Mouse (Mus musculus) ES-E14 (cell line): ENCODE measurements around the gene Trim47. TPM values are rescaled to one million over a fixed set of nuclear protein-coding genes. Genes with fewer than 3 reads are reported as not detected.

Experiments used
- DNase-seq: peaks from one replicate; pipeline ENCODE4 v3.0.0-alpha.2; 2013; ENCODE audit warnings: low read depth, low spot score
- H3K27ac ChIP-seq: 2 replicates; pipeline ENCODE4 v1.5.1; 2012; ENCODE audit warnings: low read depth, mild to moderate bottlenecking, low read length, moderate library complexity, mixed read lengths; ENCODE audit not compliant: poor library complexity, insufficient read depth, severe bottlenecking
- H3K36me3 ChIP-seq: 2 replicates; pipeline ENCODE4 v1.6.1; 2012; ENCODE audit warnings: mild to moderate bottlenecking, low read length, moderate library complexity, mixed read lengths; ENCODE audit not compliant: control insufficient read depth, poor library complexity, insufficient read depth, severe bottlenecking
- H3K4me1 ChIP-seq, 2 experiments: fragments of 150-350 bp in 1 of 2; sonication (generic) in 1 of 2; 2 replicates each; pipeline ENCODE4 v1.6.1; 2012; ENCODE audit warnings: low read length in 2 of 2, mild to moderate bottlenecking in 1 of 2, mixed read lengths in 1 of 2; ENCODE audit not compliant: control insufficient read depth in 2 of 2, insufficient read depth in 2 of 2, poor library complexity in 1 of 2
- H3K4me3 ChIP-seq, 2 experiments: fragments of 150-350 bp in 1 of 2; sonication (generic) in 1 of 2; 2 replicates each; pipeline ENCODE4 v1.5.1; 2012; ENCODE audit warnings: low read length in 2 of 2, low read depth in 1 of 2, mild to moderate bottlenecking in 1 of 2, mixed read lengths in 1 of 2; ENCODE audit not compliant: insufficient read depth in 1 of 2, poor library complexity in 1 of 2, severe bottlenecking in 1 of 2
- H3K9ac ChIP-seq: 2 replicates; pipeline ENCODE4 v1.6.1; 2012; ENCODE audit warnings: low read depth, mild to moderate bottlenecking, low read length, mixed read lengths; ENCODE audit not compliant: poor library complexity, insufficient read depth, severe bottlenecking
- H3K9me3 ChIP-seq: fragments of 150-350 bp; sonication (generic); 2 replicates; pipeline ENCODE4 v1.6.1; 2012; ENCODE audit warnings: low read depth, mild to moderate bottlenecking, low read length; ENCODE audit not compliant: control insufficient read depth, insufficient read depth
- CHD2 ChIP-seq: IDR thresholded peaks from 2 replicates; pipeline ENCODE4 v1.6.1; 2014; ENCODE audit warnings: mild to moderate bottlenecking, low read depth, low read length, inconsistent platforms
- HCFC1 ChIP-seq: IDR thresholded peaks from 2 replicates; pipeline ENCODE4 v1.6.1; 2012; ENCODE audit warnings: low read length, inconsistent platforms, borderline replicate concordance; ENCODE audit not compliant: insufficient read depth
- MAFK ChIP-seq: IDR thresholded peaks from 2 replicates; pipeline ENCODE4 v1.6.1; 2014; ENCODE audit warnings: mild to moderate bottlenecking, low read depth, low read length, inconsistent platforms; ENCODE audit not compliant: insufficient read depth
- ZC3H11A ChIP-seq: IDR thresholded peaks from 2 replicates; pipeline ENCODE4 v1.6.1; 2012; ENCODE audit warnings: low read depth, mild to moderate bottlenecking, inconsistent platforms, low read length, borderline replicate concordance
- ZNF384 ChIP-seq: IDR thresholded peaks from 2 replicates; pipeline ENCODE4 v1.6.1; 2012; ENCODE audit warnings: low read depth, low read length, inconsistent platforms
- in situ Hi-C, 2 experiments: fragments of 600-800 bp; cut with MboI; formaldehyde crosslinking; loops; one replicate each; pipeline ENCODE4 v1.15.1; 2025; ENCODE audit warnings: low sequenced_read_pairs in 2 of 2, inconsistent platforms in 1 of 2; ENCODE audit not compliant: unreplicated experiment in 2 of 2
- total RNA-seq: library from RNA; depleted of rRNA; stranded (reverse); fragments of 300-350 nt; gene quantifications from 2 replicates; pipeline ENCODE4 v1.2.3, GENCODE M21; 2012

Gene Trim47
- total RNA-seq, 1 experiment: 3.3 TPM

DNA sequence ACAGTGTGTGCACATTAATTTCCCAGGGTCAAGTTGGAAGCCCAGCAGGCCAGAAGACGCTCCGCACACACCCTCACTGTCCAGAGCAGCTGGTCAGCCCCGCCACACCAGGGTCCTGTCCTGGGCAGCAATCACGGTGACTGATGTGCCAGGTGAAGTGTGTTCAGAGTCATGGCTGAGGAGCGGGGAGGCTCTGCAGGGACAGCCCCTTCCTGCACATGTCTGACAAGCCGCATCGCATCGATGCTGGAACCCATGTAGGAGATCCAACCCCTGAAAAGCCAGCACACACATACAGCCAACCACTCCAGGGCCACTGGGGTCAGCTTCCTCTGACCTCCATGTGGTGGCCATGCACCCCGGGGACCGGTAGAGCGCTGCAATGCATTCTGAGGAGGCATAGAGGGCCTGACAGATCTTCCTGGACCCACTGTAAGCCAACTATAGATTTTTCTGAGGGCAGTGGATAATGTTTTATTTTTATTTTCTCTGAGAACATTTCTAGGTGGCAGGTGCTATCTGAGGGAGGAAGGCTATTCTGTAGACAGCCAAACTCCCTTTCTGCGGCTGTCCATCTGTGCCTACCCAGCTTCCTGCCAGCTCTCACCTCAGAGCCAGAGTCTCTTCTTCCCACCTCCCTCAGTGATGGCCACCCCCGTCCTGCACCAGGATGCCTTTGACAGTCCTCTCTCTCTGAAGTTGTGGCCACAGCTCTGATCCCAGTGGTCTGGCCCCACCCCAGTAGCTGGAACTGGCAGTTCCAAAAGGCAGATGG is 65.2 kb downstream of the Trim47 start:
- DNase-seq: no peak
- TF ChIP-seq HCFC1 (no peak), CHD2 (no peak), MAFK (no peak), ZNF384 (no peak), ZC3H11A (no peak)
- no peak overlapping the region for H3K4me3 ChIP-seq
- H3K9ac ChIP-seq: no peak overlapping the region
- H3K9me3 ChIP-seq: no peaks in the 10 kb centered on the region
- in situ Hi-C loops: no loop called here
- H3K36me3 ChIP-seq: peaks cover 31% of the 10 kb centered on the region
- H3K4me1 ChIP-seq: no peaks in the 10 kb centered on the region; a peak in 1 of 4 replicates
- H3K27ac ChIP-seq: no peak overlapping the region

DNA sequence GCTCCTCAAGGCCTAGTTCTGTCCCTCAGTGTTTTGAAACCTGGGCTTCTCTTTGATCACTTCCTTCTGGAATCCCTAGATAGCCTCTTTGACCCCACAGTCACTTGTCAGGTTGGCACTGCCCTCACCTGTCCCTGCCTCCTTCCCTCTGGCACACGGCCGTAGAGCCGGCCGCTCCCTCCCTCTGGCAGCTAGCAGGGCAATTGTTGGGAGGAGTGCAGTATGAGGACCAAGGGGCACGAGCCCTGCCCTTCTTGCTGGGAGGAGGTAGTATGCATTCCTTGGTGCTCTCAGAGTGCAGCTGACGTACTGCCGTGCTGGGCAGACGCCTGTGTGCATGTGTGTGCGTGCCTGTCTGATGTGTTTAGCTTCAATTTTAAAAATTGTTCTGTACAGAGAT is 66.4 kb downstream of the Trim47 start:
- DNase-seq: no peak
- Histone ChIP-seq H3K4me1 (peaks cover 0 to 3% of the 10 kb centered on the region in 2 experiments; a peak in 1 of 4 replicates), H3K36me3 (peaks cover 42% of the 10 kb centered on the region), H3K27ac (no peak overlapping the region), H3K9me3 (no peaks in the 10 kb centered on the region), H3K9ac (no peak overlapping the region), H3K4me3 (no peak overlapping the region)
- TF ChIP-seq MAFK (no peak), ZNF384 (no peak), HCFC1 (no peak), ZC3H11A (no peak), CHD2 (no peak)
- in situ Hi-C loops: no loop called here

DNA sequence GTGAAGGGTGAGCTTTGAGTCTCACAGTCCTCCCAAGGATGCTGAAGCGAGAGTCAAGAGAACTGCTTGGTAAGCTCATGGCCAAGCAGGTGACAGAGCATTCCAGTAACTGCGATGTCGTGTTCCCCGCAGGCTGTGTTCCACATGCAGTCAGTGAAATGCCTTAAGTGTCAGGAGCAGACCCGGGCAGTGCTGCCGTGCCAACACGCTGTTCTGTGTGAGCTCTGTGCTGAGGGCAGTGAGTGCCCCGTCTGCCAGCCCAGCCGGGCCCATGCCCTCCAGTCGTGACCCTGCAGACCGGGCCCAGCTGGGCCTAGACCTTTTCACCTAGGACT is 67.4 kb downstream of the Trim47 start:
- Histone ChIP-seq H3K27ac (no peak overlapping the region), H3K9ac (no peak overlapping the region), H3K4me1 (peaks cover 0 to 3% of the 10 kb centered on the region in 2 experiments; a peak in 1 of 4 replicates), H3K4me3 (no peak overlapping the region), H3K9me3 (no peaks in the 10 kb centered on the region), H3K36me3 (peaks cover 51% of the 10 kb centered on the region)
- in situ Hi-C loops: no loop called here
- no peak for DNase-seq
- no peak for TF ChIP-seq ZNF384
- no peak for TF ChIP-seq ZC3H11A
- no peak for TF ChIP-seq HCFC1
- TF ChIP-seq MAFK: no peak
- TF ChIP-seq CHD2: no peak

DNA sequence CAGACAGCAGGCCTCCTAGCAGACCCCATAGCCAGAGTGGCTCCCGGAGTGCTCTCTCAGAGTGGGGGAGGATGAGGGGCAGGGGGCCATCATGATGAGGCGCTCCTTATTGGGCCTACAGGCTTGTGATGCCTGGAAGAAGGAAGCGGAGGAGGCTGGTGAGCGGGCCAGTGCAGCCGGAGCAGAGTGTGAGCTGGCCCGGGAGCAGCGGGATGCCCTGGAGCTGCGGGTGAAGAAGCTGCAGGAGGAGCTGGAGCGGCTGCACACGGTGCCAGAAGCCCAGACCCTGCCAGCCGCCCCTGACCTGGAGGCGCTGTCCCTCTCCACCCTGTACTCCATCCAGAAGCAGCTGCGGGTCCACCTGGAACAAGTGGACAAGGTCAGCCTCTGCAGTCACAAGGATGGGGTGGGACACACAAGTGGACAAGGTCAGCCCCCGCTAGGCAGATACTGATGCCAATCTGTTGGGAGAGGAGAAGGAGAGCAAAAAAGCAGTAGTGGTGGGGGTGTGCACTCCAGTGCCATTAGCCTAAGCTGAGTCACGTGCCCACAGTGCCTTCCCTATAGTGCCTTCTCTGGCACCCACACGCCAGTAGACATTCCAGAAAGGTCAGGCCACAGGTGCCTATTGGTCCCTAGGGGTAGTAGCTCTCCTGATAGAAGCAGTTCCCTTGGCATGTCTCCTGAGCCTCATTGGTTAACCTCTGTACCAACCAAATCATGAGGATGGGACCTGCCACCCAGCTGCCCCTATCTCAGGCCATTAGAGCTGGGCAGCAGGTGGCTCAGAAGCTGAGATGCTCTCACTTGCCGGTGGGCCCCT is 67.9 kb downstream of the Trim47 start:
- peaks cover 0 to 3% of the 10 kb centered on the region in 2 experiments; a peak in 1 of 4 replicates for H3K4me1 ChIP-seq
- H3K9me3 ChIP-seq: no peaks in the 10 kb centered on the region
- H3K4me3 ChIP-seq: no peak overlapping the region
- no peak overlapping the region for H3K27ac ChIP-seq
- TF ChIP-seq HCFC1 (no peak), MAFK (no peak), ZC3H11A (no peak), CHD2 (no peak)
- DNase-seq: no peak
- no peak overlapping the region for H3K9ac ChIP-seq
- in situ Hi-C loops: no loop called here
- peaks cover 57% of the 10 kb centered on the region for H3K36me3 ChIP-seq
